Mouse (Mus musculus): Measurements from ENCODE around the gene Pum1. TPM values are rescaled to one million over a fixed set of nuclear protein-coding genes. Genes with fewer than 3 reads are reported as not detected.
A peak's percentile ranks its signal among the peaks of the same experiment; 100 is the strongest.
"Not testable (repeated sequence)": the region's sequence is repeated elsewhere in the genome, so short reads cannot be mapped to it uniquely, and the experiment has no call there.

The Pum1 gene
- polyA plus RNA-seq, 1 experiment = 28.2 TPM

DNA sequence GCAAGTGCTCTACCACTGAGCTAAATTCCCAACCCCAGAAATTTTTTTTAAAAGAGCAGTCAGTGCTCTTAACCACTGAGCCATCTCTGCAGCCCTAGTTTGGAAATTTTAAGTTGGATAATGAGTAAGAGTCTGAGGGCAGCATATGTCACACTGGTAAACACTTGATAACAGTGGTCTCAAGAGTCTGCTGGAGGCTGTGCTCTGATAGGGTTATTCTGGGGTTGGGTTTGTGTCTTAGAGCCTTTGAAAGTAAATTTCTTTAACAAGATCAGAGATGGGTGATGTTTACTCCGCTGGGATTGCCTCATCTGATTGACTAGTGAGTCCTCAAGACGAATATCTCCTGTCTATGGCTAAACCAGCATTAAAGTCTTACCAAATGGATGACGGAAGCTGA is 2.0 kb upstream of the Pum1 start:
- peaks cover 29% of the 10 kb centered on the region for H3K79me2 ChIP-seq (ENCODE audit: control insufficient read depth, insufficient read depth)

DNA sequence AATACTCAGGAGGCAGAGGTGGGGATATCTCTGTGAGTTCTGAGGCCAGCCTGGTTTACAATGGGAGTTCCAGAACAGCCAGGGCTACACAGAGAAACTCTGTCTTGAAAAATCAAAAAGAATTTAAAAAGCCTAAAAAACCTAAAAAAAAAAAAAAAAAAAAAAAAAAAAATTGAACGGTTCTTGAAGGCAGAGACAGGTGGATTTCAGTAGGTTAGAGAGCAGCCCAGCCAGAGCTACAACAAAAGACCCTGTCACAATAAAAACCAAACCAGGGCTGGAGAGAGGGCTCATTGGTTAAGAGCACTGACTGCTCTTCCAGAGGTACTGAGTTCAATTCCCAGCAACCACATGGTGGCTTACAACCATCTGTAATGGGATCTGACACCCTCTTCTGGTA is 816 bp upstream of the Pum1 start:
- peaks cover 40% of the 10 kb centered on the region for H3K79me2 ChIP-seq (ENCODE audit: control insufficient read depth, insufficient read depth)
- peak overlapping the region; percentile 68 for H3K4me3 ChIP-seq
- not testable (repeated sequence) for H3K27me3 ChIP-seq (ENCODE audit: control insufficient read depth, insufficient read depth, insufficient read length); H3K36me3 ChIP-seq (ENCODE audit: control insufficient read depth, insufficient read depth); H3ac ChIP-seq (ENCODE audit: control insufficient read depth, insufficient read length)
- H3K4me2 ChIP-seq (ENCODE audit: low read depth) = peak overlapping the region; percentile 65

More for the DNA sequence above, 2.0 kb upstream of the Pum1 start:
- Histone ChIP-seq H3ac (ENCODE audit: control insufficient read depth, insufficient read length) (no peak overlapping the region), H3K27me3 (ENCODE audit: control insufficient read depth, insufficient read depth, insufficient read length) (no peaks in the 10 kb centered on the region), H3K4me2 (ENCODE audit: low read depth) (no peak overlapping the region), H3K4me3 (no peak overlapping the region), H3K36me3 (ENCODE audit: control insufficient read depth, insufficient read depth) (no peaks in the 10 kb centered on the region)
- TF ChIP-seq TCF12 (IDR thresholded peaks at IDR 0.05; ENCODE audit: insufficient read depth, poor library complexity, severe bottlenecking) = no peak
- no peak for TF ChIP-seq MYOG (IDR thresholded peaks at IDR 0.05; ENCODE audit: control insufficient read depth in 1 of 3, insufficient read depth in 1 of 3, insufficient read length in 2 of 3, low read depth in 2 of 3)
- TF ChIP-seq MAX (IDR thresholded peaks at IDR 0.05; ENCODE audit: low read depth) = no peak
- no peak for TF ChIP-seq CEBPB (IDR thresholded peaks at IDR 0.05; ENCODE audit: insufficient read depth, poor library complexity, severe bottlenecking)
- no peak for TF ChIP-seq POLR2A (IDR thresholded peaks at IDR 0.05; ENCODE audit: insufficient read length, low read depth)
- no peak for TF ChIP-seq MYOD1 (IDR thresholded peaks at IDR 0.05; ENCODE audit: control insufficient read depth in 1 of 3, insufficient read length in 2 of 3, low read depth in 2 of 3)
- no peak for TF ChIP-seq REST (IDR thresholded peaks at IDR 0.05; ENCODE audit: insufficient read depth, insufficient read length)
- no peak for TF ChIP-seq TCF3 (IDR thresholded peaks at IDR 0.05; ENCODE audit: insufficient read length, low read depth)
- TF ChIP-seq POLR2AphosphoS2 (IDR thresholded peaks at IDR 0.05; ENCODE audit: insufficient read length, low read depth) = no peak
- TF ChIP-seq SRF (IDR thresholded peaks at IDR 0.05; ENCODE audit: control insufficient read depth, insufficient read length, low read depth) = no peak
- TF ChIP-seq E2F4 (IDR thresholded peaks at IDR 0.05; ENCODE audit: insufficient read depth) = no peak
- TF ChIP-seq USF1 (IDR thresholded peaks at IDR 0.05; ENCODE audit: low read depth) = no peak

DNA sequence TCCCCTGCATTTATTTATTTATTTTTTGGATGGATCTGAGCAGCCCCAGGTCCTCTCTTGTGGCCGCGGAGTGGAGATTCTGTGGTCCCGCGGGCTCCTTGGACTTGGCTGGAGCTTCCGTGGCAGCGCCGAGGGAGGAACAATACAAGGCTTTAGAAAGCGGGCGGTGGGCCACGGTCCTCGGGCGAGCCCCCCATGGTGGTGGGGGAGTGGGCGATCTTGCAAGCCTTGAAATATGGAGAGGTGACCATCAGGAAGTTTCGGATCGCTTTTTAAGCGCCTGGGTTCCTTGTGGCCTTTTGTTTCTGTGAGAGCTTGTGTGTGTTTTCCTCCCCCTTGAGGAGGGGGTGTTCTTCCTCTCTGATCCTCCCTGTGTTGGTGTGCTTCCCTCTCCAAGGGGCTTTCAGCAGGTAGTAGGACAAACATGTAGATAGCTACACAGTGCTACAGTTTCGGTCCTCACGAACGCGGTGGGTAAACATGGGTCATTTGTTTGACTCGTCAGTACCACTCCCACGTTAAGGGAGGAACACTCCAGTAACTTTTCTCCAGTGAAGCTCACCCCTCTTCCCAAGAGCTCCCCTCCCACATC is 785 bp downstream of the Pum1 start:
- H3K27me3 ChIP-seq (ENCODE audit: control insufficient read depth, insufficient read depth, insufficient read length) = no peaks in the 10 kb centered on the region
- TF ChIP-seq POLR2A (IDR thresholded peaks at IDR 0.05; ENCODE audit: insufficient read length, low read depth) (no peak), MYOG (IDR thresholded peaks at IDR 0.05; ENCODE audit: control insufficient read depth in 1 of 3, insufficient read depth in 1 of 3, insufficient read length in 2 of 3, low read depth in 2 of 3) (no peak), REST (IDR thresholded peaks at IDR 0.05; ENCODE audit: insufficient read depth, insufficient read length) (no peak), MYOD1 (IDR thresholded peaks at IDR 0.05; ENCODE audit: control insufficient read depth in 1 of 3, insufficient read length in 2 of 3, low read depth in 2 of 3) (no peak), POLR2AphosphoS2 (IDR thresholded peaks at IDR 0.05; ENCODE audit: insufficient read length, low read depth) (no peak), E2F4 (IDR thresholded peaks at IDR 0.05; ENCODE audit: insufficient read depth) (no peak), MAX (IDR thresholded peaks at IDR 0.05; ENCODE audit: low read depth) (no peak), TCF12 (IDR thresholded peaks at IDR 0.05; ENCODE audit: insufficient read depth, poor library complexity, severe bottlenecking) (no peak), SRF (IDR thresholded peaks at IDR 0.05; ENCODE audit: control insufficient read depth, insufficient read length, low read depth) (no peak), USF1 (IDR thresholded peaks at IDR 0.05; ENCODE audit: low read depth) (no peak), CEBPB (IDR thresholded peaks at IDR 0.05; ENCODE audit: insufficient read depth, poor library complexity, severe bottlenecking) (no peak)
- H3K4me2 ChIP-seq (ENCODE audit: low read depth) = peak overlapping the region; percentile 72
- peak overlapping the region; percentile 81 for H3ac ChIP-seq (ENCODE audit: control insufficient read depth, insufficient read length)
- peak overlapping the region; percentile 68 for H3K4me3 ChIP-seq
- no peaks in the 10 kb centered on the region for H3K36me3 ChIP-seq (ENCODE audit: control insufficient read depth, insufficient read depth)
- H3K79me2 ChIP-seq (ENCODE audit: control insufficient read depth, insufficient read depth) = peaks cover 56% of the 10 kb centered on the region

DNA sequence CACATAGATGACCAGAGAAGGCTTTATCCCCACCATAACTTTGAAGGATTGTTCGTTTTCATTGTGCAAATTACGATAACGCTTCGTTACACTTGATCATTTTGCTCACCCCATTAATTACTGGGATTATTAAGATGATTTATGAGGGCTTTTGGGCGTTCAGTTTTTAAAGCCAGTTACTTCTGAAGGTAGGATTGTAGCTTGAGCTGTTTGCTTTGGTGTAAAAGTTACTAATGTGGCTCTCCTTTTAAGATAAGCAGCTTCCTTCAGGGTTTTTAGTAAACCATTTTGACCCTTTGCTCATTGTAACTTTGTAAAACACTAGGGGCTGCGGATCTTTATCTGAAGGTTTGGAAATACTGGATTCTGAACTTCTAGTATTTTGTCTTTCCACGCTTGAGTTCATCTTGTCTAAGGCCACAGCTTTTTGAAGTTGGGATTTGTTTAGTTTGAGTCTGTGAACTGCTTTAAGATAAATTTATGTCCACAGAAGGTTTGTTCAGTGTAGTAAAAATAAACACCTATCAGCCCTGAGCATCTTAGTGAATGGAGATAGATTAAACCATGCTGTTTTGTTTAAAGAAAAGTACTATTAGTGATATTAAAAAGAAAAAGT is 1.4 kb downstream of the Pum1 start:
- H3ac ChIP-seq (ENCODE audit: control insufficient read depth, insufficient read length) = peak overlapping the region; percentile 81
- no peaks in the 10 kb centered on the region for H3K27me3 ChIP-seq (ENCODE audit: control insufficient read depth, insufficient read depth, insufficient read length)
- H3K79me2 ChIP-seq (ENCODE audit: control insufficient read depth, insufficient read depth) = peaks cover 63% of the 10 kb centered on the region
- peaks cover 5% of the 10 kb centered on the region for H3K36me3 ChIP-seq (ENCODE audit: control insufficient read depth, insufficient read depth)
- H3K4me2 ChIP-seq (ENCODE audit: low read depth) = peak overlapping the region; percentile 72
- H3K4me3 ChIP-seq = peak overlapping the region; percentile 68
- TF ChIP-seq MYOG (IDR thresholded peaks at IDR 0.05; ENCODE audit: control insufficient read depth in 1 of 3, insufficient read depth in 1 of 3, insufficient read length in 2 of 3, low read depth in 2 of 3) = no peak
- TF ChIP-seq TCF12 (IDR thresholded peaks at IDR 0.05; ENCODE audit: insufficient read depth, poor library complexity, severe bottlenecking) = no peak
- no peak for TF ChIP-seq E2F4 (IDR thresholded peaks at IDR 0.05; ENCODE audit: insufficient read depth)
- TF ChIP-seq POLR2AphosphoS2 (IDR thresholded peaks at IDR 0.05; ENCODE audit: insufficient read length, low read depth) = no peak
- TF ChIP-seq POLR2A (IDR thresholded peaks at IDR 0.05; ENCODE audit: insufficient read length, low read depth) = no peak
- TF ChIP-seq REST (IDR thresholded peaks at IDR 0.05; ENCODE audit: insufficient read depth, insufficient read length) = no peak
- TF ChIP-seq USF1 (IDR thresholded peaks at IDR 0.05; ENCODE audit: low read depth) = no peak
- no peak for TF ChIP-seq TCF3 (IDR thresholded peaks at IDR 0.05; ENCODE audit: insufficient read length, low read depth)
- no peak for TF ChIP-seq SRF (IDR thresholded peaks at IDR 0.05; ENCODE audit: control insufficient read depth, insufficient read length, low read depth)
- no peak for TF ChIP-seq MAX (IDR thresholded peaks at IDR 0.05; ENCODE audit: low read depth)
- TF ChIP-seq MYOD1 (IDR thresholded peaks at IDR 0.05; ENCODE audit: control insufficient read depth in 1 of 3, insufficient read length in 2 of 3, low read depth in 2 of 3) = no peak
- TF ChIP-seq CEBPB (IDR thresholded peaks at IDR 0.05; ENCODE audit: insufficient read depth, poor library complexity, severe bottlenecking) = no peak

DNA sequence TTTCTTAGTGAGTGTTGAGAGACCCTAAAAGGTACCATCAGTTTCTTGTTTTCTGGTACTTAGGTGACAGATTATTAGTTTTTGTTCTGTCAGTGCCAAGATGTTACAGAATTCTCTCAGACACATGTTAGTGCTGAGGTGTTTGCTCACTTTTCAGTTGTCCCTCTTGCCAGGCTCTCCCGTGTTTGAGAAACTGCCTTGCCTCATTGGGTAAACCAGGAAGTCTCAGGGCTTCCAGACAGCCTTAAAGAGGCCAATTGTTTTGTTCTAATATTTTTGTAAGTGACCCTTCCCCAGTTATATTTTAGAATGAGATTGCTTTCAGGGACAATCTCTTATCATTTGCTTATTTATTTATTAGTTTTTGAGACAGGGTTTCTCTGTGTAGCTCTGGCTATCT is 2.1 kb downstream of the Pum1 start:
- peaks cover 6% of the 10 kb centered on the region for H3K36me3 ChIP-seq (ENCODE audit: control insufficient read depth, insufficient read depth)
- H3K4me2 ChIP-seq (ENCODE audit: low read depth) = peak overlapping the region; percentile 72
- no peak overlapping the region for H3ac ChIP-seq (ENCODE audit: control insufficient read depth, insufficient read length)
- H3K4me3 ChIP-seq = peak overlapping the region; percentile 68
- H3K79me2 ChIP-seq (ENCODE audit: control insufficient read depth, insufficient read depth) = peaks cover 69% of the 10 kb centered on the region
- TF ChIP-seq E2F4 (IDR thresholded peaks at IDR 0.05; ENCODE audit: insufficient read depth) = no peak
- no peak for TF ChIP-seq MAX (IDR thresholded peaks at IDR 0.05; ENCODE audit: low read depth)
- no peak for TF ChIP-seq TCF12 (IDR thresholded peaks at IDR 0.05; ENCODE audit: insufficient read depth, poor library complexity, severe bottlenecking)
- no peak for TF ChIP-seq TCF3 (IDR thresholded peaks at IDR 0.05; ENCODE audit: insufficient read length, low read depth)
- TF ChIP-seq USF1 (IDR thresholded peaks at IDR 0.05; ENCODE audit: low read depth) = no peak
- no peak for TF ChIP-seq POLR2AphosphoS2 (IDR thresholded peaks at IDR 0.05; ENCODE audit: insufficient read length, low read depth)
- no peak for TF ChIP-seq SRF (IDR thresholded peaks at IDR 0.05; ENCODE audit: control insufficient read depth, insufficient read length, low read depth)
- TF ChIP-seq REST (IDR thresholded peaks at IDR 0.05; ENCODE audit: insufficient read depth, insufficient read length) = no peak
- TF ChIP-seq MYOD1 (IDR thresholded peaks at IDR 0.05; ENCODE audit: control insufficient read depth in 1 of 3, insufficient read length in 2 of 3, low read depth in 2 of 3) = no peak
- no peak for TF ChIP-seq MYOG (IDR thresholded peaks at IDR 0.05; ENCODE audit: control insufficient read depth in 1 of 3, insufficient read depth in 1 of 3, insufficient read length in 2 of 3, low read depth in 2 of 3)
- TF ChIP-seq CEBPB (IDR thresholded peaks at IDR 0.05; ENCODE audit: insufficient read depth, poor library complexity, severe bottlenecking) = no peak
- no peak for TF ChIP-seq POLR2A (IDR thresholded peaks at IDR 0.05; ENCODE audit: insufficient read length, low read depth)
- H3K27me3 ChIP-seq (ENCODE audit: control insufficient read depth, insufficient read depth, insufficient read length) = no peaks in the 10 kb centered on the region
